Mouse (Mus musculus) CD4-positive naive resting alpha-beta T cell, adult 76 days (primary cell): ENCODE results near the gene Adgrl3. TPM values are rescaled to one million over a fixed set of nuclear protein-coding genes. Genes with fewer than 3 reads are reported as not detected.

Experiments
- total RNA-seq: library from RNA; stranded (reverse); gene quantifications from one replicate; pipeline ENCODE4 v1.2.4, GENCODE M21; 2023

Gene Adgrl3
- 2.3 TPM for total RNA-seq

GRCm38 (mm10) chr5:81019590-81020254 lies at the start of gene Adgrl3:
Gene Adgrl3, plus strand, starts transcription at chr5:81020138.

